Mouse (Mus musculus): ENCODE results near the gene Ifih1.

Gene Ifih1

GRCm38 (mm10) chr2:62639869-62640268, 6.2 kb downstream of the Ifih1 start:
- no peak for DNase-seq (ENCODE audit: low spot score in 2 of 2)

- DNase-seq (ENCODE audit: low spot score in 2 of 2): peak in 1 of 2 experiments; percentile 22
These were observed 15.6 kb downstream of the Ifih1 start for GRCm38 (mm10) chr2:62630446-62630845.

- DNase-seq (ENCODE audit: low spot score in 2 of 2): no peak
These were observed 17.7 kb downstream of the Ifih1 start for GRCm38 (mm10) chr2:62628356-62628755.

GRCm38 (mm10) chr2:62627728-62628127, 18.3 kb downstream of the Ifih1 start:
- no peak for DNase-seq (ENCODE audit: low spot score in 2 of 2)

GRCm38 (mm10) chr2:62623024-62623441, 23.0 kb downstream of the Ifih1 start:
- no peak for DNase-seq (ENCODE audit: low spot score in 2 of 2)

- DNase-seq (ENCODE audit: low spot score in 2 of 2): no peak
These were observed 26.4 kb downstream of the Ifih1 start for GRCm38 (mm10) chr2:62619679-62620078.

- peak in 1 of 2 experiments; percentile 53 for DNase-seq (ENCODE audit: low spot score in 2 of 2)
These were observed 27.1 kb downstream of the Ifih1 start for GRCm38 (mm10) chr2:62618934-62619341.

GRCm38 (mm10) chr2:62613133-62613532, 32.9 kb downstream of the Ifih1 start:
- no peak for DNase-seq (ENCODE audit: low spot score in 2 of 2)

- no peak for DNase-seq (ENCODE audit: low spot score in 2 of 2)
These were observed 39.9 kb downstream of the Ifih1 start for GRCm38 (mm10) chr2:62606205-62606604.

GRCm38 (mm10) chr2:62603530-62603929, 42.5 kb downstream of the Ifih1 start:
- DNase-seq (ENCODE audit: low spot score in 2 of 2): no peak

- no peak for DNase-seq (ENCODE audit: low spot score in 2 of 2)
These were observed 49.5 kb downstream of the Ifih1 start for GRCm38 (mm10) chr2:62596586-62596985.

- no peak for DNase-seq (ENCODE audit: low spot score in 2 of 2)
These were observed 51.6 kb downstream of the Ifih1 start for GRCm38 (mm10) chr2:62594491-62594890.

- no peak for DNase-seq (ENCODE audit: low spot score in 2 of 2)
These were observed 54.5 kb downstream of the Ifih1 start for GRCm38 (mm10) chr2:62591555-62591954.

- DNase-seq (ENCODE audit: low spot score in 2 of 2): no peak
These were observed 56.7 kb downstream of the Ifih1 start for GRCm38 (mm10) chr2:62589333-62589732.

GRCm38 (mm10) chr2:62585769-62586168, 60.3 kb downstream of the Ifih1 start:
- no peak for DNase-seq (ENCODE audit: low spot score in 2 of 2)

GRCm38 (mm10) chr2:62574962-62575361, 71.1 kb downstream of the Ifih1 start:
- DNase-seq (ENCODE audit: low spot score in 2 of 2): no peak

GRCm38 (mm10) chr2:62574250-62574649, 71.8 kb downstream of the Ifih1 start:
- no peak for DNase-seq (ENCODE audit: low spot score in 2 of 2)

- no peak for DNase-seq (ENCODE audit: low spot score in 2 of 2)
These were observed 72.3 kb downstream of the Ifih1 start, which contains the start of gene Fap for GRCm38 (mm10) chr2:62573753-62574159. Fap (minus strand) TSS chr2:62574075.

- DNase-seq (ENCODE audit: low spot score in 2 of 2): no peak
These were observed 72.8 kb downstream of the Ifih1 start for GRCm38 (mm10) chr2:62573099-62573752.

- DNase-seq (ENCODE audit: low spot score in 2 of 2): no peak
These were observed 81.4 kb downstream of the Ifih1 start for GRCm38 (mm10) chr2:62564687-62565086.

- DNase-seq (ENCODE audit: low spot score in 2 of 2): no peak
These were observed 83.2 kb downstream of the Ifih1 start for GRCm38 (mm10) chr2:62562661-62563485.

GRCm38 (mm10) chr2:62557417-62557816, 88.6 kb downstream of the Ifih1 start:
- DNase-seq (ENCODE audit: low spot score in 2 of 2): no peak

- no peak for DNase-seq (ENCODE audit: low spot score in 2 of 2)
These were observed 89.7 kb downstream of the Ifih1 start for GRCm38 (mm10) chr2:62556349-62556748.
